Mouse (Mus musculus): ENCODE data around the gene Nipsnap1. TPM values are rescaled to one million over a fixed set of nuclear protein-coding genes. Genes with fewer than 3 reads are reported as not detected.

Gene Nipsnap1
- polyA plus RNA-seq, 1 experiment from 2014 or later, result 22.3 TPM

GRCm38 (mm10) chr11:4861816-4862604 is 11.7 kb upstream of the Nipsnap1 start:
- no peak for ATAC-seq (replicated peaks; ENCODE audit: extremely low read depth, insufficient read depth, low FRiP score)
- Histone ChIP-seq H3K4me3 (ENCODE audit: low read length) (no peak overlapping the region), H3K4me1 (ENCODE audit: control insufficient read depth, insufficient read depth, low read length) (no peaks in the 10 kb centered on the region), H3K27me3 (ENCODE audit: control insufficient read depth, insufficient read depth, low read length) (no peaks in the 10 kb centered on the region), H3K9ac (ENCODE audit: low read length) (no peak overlapping the region), H3K27ac (ENCODE audit: low read length) (no peak overlapping the region), H3K4me2 (ENCODE audit: low read depth, low read length) (no peak overlapping the region), H3K9me3 (replicated peaks; ENCODE audit: control insufficient read depth, low read length) (no peaks in the 10 kb centered on the region), H3K36me3 (ENCODE audit: control insufficient read depth, insufficient read depth) (no peaks in the 10 kb centered on the region)
- WGBS, result 53% methylated on average over 11 of the region's 11 CpGs

- H3K27ac ChIP-seq (ENCODE audit: low read length), result no peak overlapping the region
- ATAC-seq (replicated peaks; ENCODE audit: extremely low read depth, insufficient read depth, low FRiP score), result no peak
- no peaks in the 10 kb centered on the region for H3K36me3 ChIP-seq (ENCODE audit: control insufficient read depth, insufficient read depth)
- H3K9me3 ChIP-seq (replicated peaks; ENCODE audit: control insufficient read depth, low read length), result no peaks in the 10 kb centered on the region
- no peak overlapping the region for H3K4me2 ChIP-seq (ENCODE audit: low read depth, low read length)
- H3K27me3 ChIP-seq (ENCODE audit: control insufficient read depth, insufficient read depth, low read length), result no peaks in the 10 kb centered on the region
- no peak overlapping the region for H3K9ac ChIP-seq (ENCODE audit: low read length)
- H3K4me1 ChIP-seq (ENCODE audit: control insufficient read depth, insufficient read depth, low read length), result no peaks in the 10 kb centered on the region
- no peak overlapping the region for H3K4me3 ChIP-seq (ENCODE audit: low read length)
- 91% methylated on average over 1 of the region's 1 CpGs for WGBS
These were observed 11.0 kb upstream of the Nipsnap1 start for GRCm38 (mm10) chr11:4862730-4863129.

GRCm38 (mm10) chr11:4865645-4866251 is 8.0 kb upstream of the Nipsnap1 start:
- Histone ChIP-seq H3K4me3 (ENCODE audit: low read length) (no peak overlapping the region), H3K9me3 (replicated peaks; ENCODE audit: control insufficient read depth, low read length) (no peaks in the 10 kb centered on the region), H3K4me1 (ENCODE audit: control insufficient read depth, insufficient read depth, low read length) (no peaks in the 10 kb centered on the region), H3K27ac (ENCODE audit: low read length) (no peak overlapping the region), H3K4me2 (ENCODE audit: low read depth, low read length) (no peak overlapping the region), H3K36me3 (ENCODE audit: control insufficient read depth, insufficient read depth) (no peaks in the 10 kb centered on the region), H3K27me3 (ENCODE audit: control insufficient read depth, insufficient read depth, low read length) (no peaks in the 10 kb centered on the region), H3K9ac (ENCODE audit: low read length) (no peak overlapping the region)
- ATAC-seq (replicated peaks; ENCODE audit: extremely low read depth, insufficient read depth, low FRiP score), result no peak
- WGBS, result 33% methylated on average over 10 of the region's 10 CpGs

- peaks cover 2% of the 10 kb centered on the region; the same call in 1 of the 2 replicates for H3K36me3 ChIP-seq (ENCODE audit: control insufficient read depth, insufficient read depth)
- peak overlapping the region; percentile 86 for H3K4me2 ChIP-seq (ENCODE audit: low read depth, low read length)
- H3K4me1 ChIP-seq (ENCODE audit: control insufficient read depth, insufficient read depth, low read length), result 0 out of 2 replicates have a peak, but pooled peaks cover 2% of the 10 kb centered on the region
- H3K27me3 ChIP-seq (ENCODE audit: control insufficient read depth, insufficient read depth, low read length), result no peaks in the 10 kb centered on the region
- H3K9me3 ChIP-seq (replicated peaks; ENCODE audit: control insufficient read depth, low read length), result no peaks in the 10 kb centered on the region
- no peak for ATAC-seq (replicated peaks; ENCODE audit: extremely low read depth, insufficient read depth, low FRiP score)
- WGBS, result 7% methylated on average over 10 of the region's 10 CpGs
- H3K4me3 ChIP-seq (ENCODE audit: low read length), result peak overlapping the region; percentile 75
- H3K9ac ChIP-seq (ENCODE audit: low read length), result peak overlapping the region; percentile 65
- H3K27ac ChIP-seq (ENCODE audit: low read length), result no peak overlapping the region
These were observed 800 bp downstream of the Nipsnap1 start for GRCm38 (mm10) chr11:4874551-4874950.

- Histone ChIP-seq H3K4me3 (ENCODE audit: low read length) (no peak overlapping the region), H3K9me3 (replicated peaks; ENCODE audit: control insufficient read depth, low read length) (no peaks in the 10 kb centered on the region), H3K4me1 (ENCODE audit: control insufficient read depth, insufficient read depth, low read length) (no peaks in the 10 kb centered on the region), H3K27me3 (ENCODE audit: control insufficient read depth, insufficient read depth, low read length) (no peaks in the 10 kb centered on the region), H3K36me3 (ENCODE audit: control insufficient read depth, insufficient read depth) (peaks cover 2% of the 10 kb centered on the region; the same call in 1 of the 2 replicates), H3K4me2 (ENCODE audit: low read depth, low read length) (no peak overlapping the region), H3K9ac (ENCODE audit: low read length) (no peak overlapping the region), H3K27ac (ENCODE audit: low read length) (no peak overlapping the region)
- no peak for ATAC-seq (replicated peaks; ENCODE audit: extremely low read depth, insufficient read depth, low FRiP score)
- 77% methylated on average over 4 of the region's 4 CpGs for WGBS
These were observed 7.3 kb downstream of the Nipsnap1 start for GRCm38 (mm10) chr11:4881087-4881486.

GRCm38 (mm10) chr11:4882892-4883627 is 9.3 kb downstream of the Nipsnap1 start:
- Histone ChIP-seq H3K27ac (ENCODE audit: low read length) (no peak overlapping the region), H3K4me3 (ENCODE audit: low read length) (no peak overlapping the region), H3K4me2 (ENCODE audit: low read depth, low read length) (peak overlapping the region; percentile 4; the same call in 1 of the 2 replicates), H3K9ac (ENCODE audit: low read length) (no peak overlapping the region), H3K4me1 (ENCODE audit: control insufficient read depth, insufficient read depth, low read length) (no peaks in the 10 kb centered on the region), H3K27me3 (ENCODE audit: control insufficient read depth, insufficient read depth, low read length) (no peaks in the 10 kb centered on the region), H3K9me3 (replicated peaks; ENCODE audit: control insufficient read depth, low read length) (no peaks in the 10 kb centered on the region), H3K36me3 (ENCODE audit: control insufficient read depth, insufficient read depth) (no peaks in the 10 kb centered on the region)
- ATAC-seq (replicated peaks; ENCODE audit: extremely low read depth, insufficient read depth, low FRiP score), result no peak; the same call in 1 of the 2 replicates
- 40% methylated on average over 14 of the region's 14 CpGs for WGBS

GRCm38 (mm10) chr11:4885385-4885903 is 11.7 kb downstream of the Nipsnap1 start:
- Histone ChIP-seq H3K4me3 (ENCODE audit: low read length) (no peak overlapping the region), H3K36me3 (ENCODE audit: control insufficient read depth, insufficient read depth) (no peaks in the 10 kb centered on the region), H3K27ac (ENCODE audit: low read length) (no peak overlapping the region), H3K4me1 (ENCODE audit: control insufficient read depth, insufficient read depth, low read length) (no peaks in the 10 kb centered on the region), H3K9me3 (replicated peaks; ENCODE audit: control insufficient read depth, low read length) (no peaks in the 10 kb centered on the region), H3K9ac (ENCODE audit: low read length) (no peak overlapping the region), H3K27me3 (ENCODE audit: control insufficient read depth, insufficient read depth, low read length) (no peaks in the 10 kb centered on the region), H3K4me2 (ENCODE audit: low read depth, low read length) (no peak overlapping the region)
- ATAC-seq (replicated peaks; ENCODE audit: extremely low read depth, insufficient read depth, low FRiP score), result no peak
- 61% methylated on average over 2 of the region's 2 CpGs for WGBS

- WGBS, result 98% methylated on average over 3 of the region's 3 CpGs
- ATAC-seq (replicated peaks; ENCODE audit: extremely low read depth, insufficient read depth, low FRiP score), result no peak
- H3K4me2 ChIP-seq (ENCODE audit: low read depth, low read length), result no peak overlapping the region
- H3K36me3 ChIP-seq (ENCODE audit: control insufficient read depth, insufficient read depth), result no peaks in the 10 kb centered on the region
- H3K27ac ChIP-seq (ENCODE audit: low read length), result no peak overlapping the region
- H3K27me3 ChIP-seq (ENCODE audit: control insufficient read depth, insufficient read depth, low read length), result no peaks in the 10 kb centered on the region
- H3K4me3 ChIP-seq (ENCODE audit: low read length), result no peak overlapping the region
- H3K9me3 ChIP-seq (replicated peaks; ENCODE audit: control insufficient read depth, low read length), result no peaks in the 10 kb centered on the region
- no peak overlapping the region for H3K9ac ChIP-seq (ENCODE audit: low read length)
- H3K4me1 ChIP-seq (ENCODE audit: control insufficient read depth, insufficient read depth, low read length), result no peaks in the 10 kb centered on the region
These were observed 13.2 kb downstream of the Nipsnap1 start for GRCm38 (mm10) chr11:4886987-4887386.
